Mouse (Mus musculus) midbrain, embryonic 11.5 days (tissue): ENCODE results near the gene Olfr1134. TPM values are rescaled to one million over a fixed set of nuclear protein-coding genes. Genes with fewer than 3 reads are reported as not detected.

Source experiments
- polyA plus RNA-seq: library from polyadenylated mRNA; unstranded; fragments of >200 nt; fragmentation: Nextera tagmentation; extraction: Ambion mirVana; gene quantifications from 2 replicates; pipeline ENCODE4 v1.2.1, GENCODE M21; 2014

The Olfr1134 gene
- polyA plus RNA-seq, 1 experiment from 2014 or later: not detected

Other genes starting within 250 kb of the Olfr1134 start
- not detected in 2 replicates for gene Olfr1123, start 241.8 kb downstream of the Olfr1134 start, polyA plus RNA-seq
- not detected in 2 replicates for gene Olfr1124, start 228.2 kb downstream of the Olfr1134 start, polyA plus RNA-seq
- gene Olfr1126, start 204.5 kb downstream of the Olfr1134 start, polyA plus RNA-seq: not detected in 2 replicates
- not detected in 2 replicates for gene Pramel7, start 161.4 kb downstream of the Olfr1134 start, polyA plus RNA-seq
- not detected in 2 replicates for gene Pramel6, start 151.9 kb downstream of the Olfr1134 start, polyA plus RNA-seq
- not detected in 2 replicates for gene Olfr153, start 126.7 kb downstream of the Olfr1134 start, polyA plus RNA-seq
- not detected in 2 replicates for gene Olfr1128, start 112.9 kb downstream of the Olfr1134 start, polyA plus RNA-seq
- gene Olfr1129, start 84.6 kb downstream of the Olfr1134 start, polyA plus RNA-seq: not detected in 2 replicates
- not detected in 2 replicates for gene Olfr1130, start 52.2 kb downstream of the Olfr1134 start, polyA plus RNA-seq
- gene Olfr1131, start 31.4 kb downstream of the Olfr1134 start, polyA plus RNA-seq: not detected in 2 replicates
- gene Olfr1132, start 20.9 kb downstream of the Olfr1134 start, polyA plus RNA-seq: not detected in 2 replicates
- not detected in 2 replicates for gene Olfr1133, start 11.1 kb downstream of the Olfr1134 start, polyA plus RNA-seq
- not detected in 2 replicates for gene Olfr1135, start 15.2 kb upstream of the Olfr1134 start, polyA plus RNA-seq
- not detected in 2 replicates for gene Olfr1136, start 35.5 kb upstream of the Olfr1134 start, polyA plus RNA-seq
- not detected in 2 replicates for gene Olfr1137, start 54.7 kb upstream of the Olfr1134 start, polyA plus RNA-seq
- not detected in 2 replicates for gene Olfr1138, start 81.5 kb upstream of the Olfr1134 start, polyA plus RNA-seq
- gene Olfr1140, start 85.3 kb upstream of the Olfr1134 start, polyA plus RNA-seq: not detected in 2 replicates
- not detected in 2 replicates for gene Olfr1141, start 95.5 kb upstream of the Olfr1134 start, polyA plus RNA-seq
- gene Olfr152, start 121.0 kb upstream of the Olfr1134 start, polyA plus RNA-seq: not detected in 2 replicates
- not detected in 2 replicates for gene Olfr1143, start 142.1 kb upstream of the Olfr1134 start, polyA plus RNA-seq
- not detected in 2 replicates for gene Olfr1145, start 151.4 kb upstream of the Olfr1134 start, polyA plus RNA-seq
- gene Olfr1148, start 172.1 kb upstream of the Olfr1134 start, polyA plus RNA-seq: not detected in 2 replicates
- not detected in 2 replicates for gene Olfr1150-ps1, start 185.5 kb upstream of the Olfr1134 start, polyA plus RNA-seq
- gene Olfr1151, start 197.4 kb upstream of the Olfr1134 start, polyA plus RNA-seq: not detected in 2 replicates
- gene Olfr1152, start 208.0 kb upstream of the Olfr1134 start, polyA plus RNA-seq: 0.01 TPM in 1 of 2 replicates, not detected in the other
- gene Olfr1153, start 236.5 kb upstream of the Olfr1134 start, polyA plus RNA-seq: not detected in 2 replicates
- gene Olfr1154, start 246.7 kb upstream of the Olfr1134 start, polyA plus RNA-seq: not detected in 2 replicates